Mouse (Mus musculus) erythroblast, embryonic 14.5 days (primary cell): ENCODE data around the gene Sult5a1. TPM values are rescaled to one million over a fixed set of nuclear protein-coding genes. Genes with fewer than 3 reads are reported as not detected.
A peak's percentile ranks its signal among the peaks of the same experiment; 100 is the strongest.
"Not testable (repeated sequence)": the region's sequence is repeated elsewhere in the genome, so short reads cannot be mapped to it uniquely, and the experiment has no call there.

Experiments used
- H3K27me3 ChIP-seq: 2 replicates; pipeline ENCODE4 v1.6.1; 2012; ENCODE audit warnings: inconsistent platforms; ENCODE audit not compliant: control insufficient read depth
- H3K36me3 ChIP-seq: 2 replicates; pipeline ENCODE4 v1.6.1; 2012; ENCODE audit warnings: mild to moderate bottlenecking, inconsistent platforms; ENCODE audit not compliant: control insufficient read depth
- H3K4me1 ChIP-seq: 2 replicates; pipeline ENCODE4 v1.6.1; 2012; ENCODE audit warnings: inconsistent platforms; ENCODE audit not compliant: control insufficient read depth
- H3K4me3 ChIP-seq: replicated peaks from 2 replicates; pipeline ENCODE3; 2012; ENCODE audit warnings: moderate library complexity, mild to moderate bottlenecking, inconsistent platforms
- H3K9me3 ChIP-seq: 2 replicates; pipeline ENCODE4 v1.6.1; 2012; ENCODE audit warnings: low read length, inconsistent platforms, mixed read lengths; ENCODE audit not compliant: control insufficient read depth
- GATA1 ChIP-seq: IDR thresholded peaks from 2 replicates; pipeline ENCODE4 v1.6.1; 2012; ENCODE audit warnings: low read length, inconsistent platforms, mixed read lengths
- TAL1 ChIP-seq: IDR thresholded peaks from 3 replicates; pipeline ENCODE4 v1.6.1; 2012; ENCODE audit warnings: low read length, inconsistent platforms, mixed read lengths
- polyA plus RNA-seq: library from polyadenylated mRNA; stranded (reverse); fragments of >175 nt; gene quantifications from 2 replicates; pipeline ENCODE4 v1.2.3, GENCODE M21; 2012

The Sult5a1 gene
- polyA plus RNA-seq, 1 experiment, result 0.08 TPM

DNA sequence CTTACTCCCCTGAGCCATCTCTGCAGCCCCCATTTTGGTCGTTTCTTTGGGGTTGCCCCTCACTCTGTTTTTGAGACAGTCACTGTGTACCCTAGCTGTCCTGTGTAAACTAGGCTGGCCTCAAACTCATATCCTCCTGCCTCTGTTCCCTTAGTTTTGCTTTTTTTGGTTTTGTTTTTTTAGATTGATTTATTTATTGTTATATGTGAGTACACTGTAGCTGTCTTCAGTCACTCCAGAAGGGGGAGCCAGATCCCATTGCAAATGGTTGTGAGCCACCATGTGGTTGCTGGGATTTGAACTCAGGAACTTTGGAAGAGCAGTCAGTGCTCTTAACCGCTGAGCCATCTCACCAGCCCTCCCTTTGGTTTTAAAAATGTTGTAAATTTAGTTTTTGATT is 51.6 kb downstream of the Sult5a1 start:
- TF ChIP-seq TAL1, result no peak
- no peak for TF ChIP-seq GATA1
- peaks cover 35% of the 10 kb centered on the region for H3K36me3 ChIP-seq
- no peaks in the 10 kb centered on the region for H3K27me3 ChIP-seq
- H3K9me3 ChIP-seq, result no peaks in the 10 kb centered on the region
- H3K4me3 ChIP-seq, result no peak overlapping the region
- H3K4me1 ChIP-seq, result peaks cover 27% of the 10 kb centered on the region

DNA sequence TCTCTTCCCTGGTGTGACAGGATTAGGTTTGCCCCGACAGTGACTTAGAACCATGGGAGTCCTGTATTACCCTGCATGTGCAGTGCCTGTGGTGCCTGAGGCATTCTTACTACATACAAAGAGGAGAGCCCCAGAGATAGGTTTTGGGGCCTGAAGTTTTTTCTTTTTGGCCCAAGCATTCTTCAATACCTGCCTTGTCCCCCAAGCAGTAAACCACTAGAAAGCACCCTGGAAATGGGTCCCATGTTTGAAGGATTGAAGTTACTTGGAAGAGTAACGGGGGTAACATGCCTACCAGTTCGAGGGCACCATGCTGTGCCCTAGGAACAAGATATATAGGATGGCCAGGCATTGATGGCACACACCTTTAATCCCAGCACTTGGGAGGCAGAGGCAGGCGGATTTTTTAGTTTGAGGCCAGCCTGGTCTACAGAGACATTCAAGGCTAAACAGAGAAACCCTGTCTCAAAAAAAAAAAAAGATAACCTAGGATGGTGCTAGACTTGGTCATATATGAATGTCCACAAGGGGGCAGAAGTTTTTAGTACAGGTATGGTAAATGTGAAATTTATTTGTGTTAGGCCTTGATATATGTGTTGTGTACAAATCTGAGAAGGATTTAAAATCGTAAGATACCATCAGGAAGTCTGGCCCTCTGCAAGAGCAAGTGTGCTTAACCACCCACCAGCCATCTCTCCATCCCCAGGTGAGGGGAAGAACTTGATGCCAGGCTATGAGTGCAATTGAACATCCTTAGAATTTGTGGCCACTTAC is 52.4 kb downstream of the Sult5a1 start:
- TF ChIP-seq GATA1, result no peak
- TF ChIP-seq TAL1, result no peak
- Histone ChIP-seq H3K4me3 (no peak overlapping the region), H3K27me3 (no peaks in the 10 kb centered on the region), H3K36me3 (peaks cover 35% of the 10 kb centered on the region), H3K9me3 (no peaks in the 10 kb centered on the region), H3K4me1 (peaks cover 27% of the 10 kb centered on the region)

DNA sequence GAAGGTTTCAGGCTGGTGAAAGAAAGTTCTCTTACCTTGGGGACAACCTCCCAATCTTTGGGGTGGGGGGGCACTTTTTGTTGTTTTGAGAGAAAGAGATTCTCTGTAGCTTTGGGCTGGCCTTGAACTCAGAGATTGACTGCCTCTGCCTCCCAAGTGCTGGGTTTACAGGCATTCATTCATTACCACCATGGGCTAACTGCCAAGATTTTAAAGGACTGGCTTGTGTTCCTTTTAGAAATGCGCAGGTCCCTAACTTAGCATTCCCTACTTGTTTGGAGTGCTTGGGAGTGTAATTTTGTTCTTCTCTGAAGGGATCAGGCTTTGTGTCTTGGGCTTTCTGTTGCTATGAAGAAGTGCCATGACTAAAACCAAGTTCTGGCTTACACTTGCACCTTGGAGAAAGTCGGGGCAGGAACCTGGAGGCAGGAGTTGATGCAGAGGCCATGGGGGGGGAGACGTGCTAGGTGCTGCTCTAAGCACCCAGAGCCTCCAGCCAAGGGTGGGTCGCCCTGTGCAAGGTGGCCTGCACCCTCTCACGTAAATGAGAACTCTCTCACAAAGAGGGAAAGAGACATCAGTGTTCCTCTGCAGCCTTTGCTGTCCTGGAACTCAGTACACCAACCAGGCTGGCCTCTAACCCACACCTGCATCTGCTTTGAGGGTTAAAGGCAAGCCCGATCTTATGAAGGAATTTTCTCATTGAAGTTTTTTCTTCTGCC is 53.9 kb downstream of the Sult5a1 start:
- no peaks in the 10 kb centered on the region for H3K27me3 ChIP-seq
- H3K36me3 ChIP-seq, result peaks cover 35% of the 10 kb centered on the region
- peak overlapping the region; percentile 98 for H3K4me3 ChIP-seq
- TF ChIP-seq TAL1 (no peak), GATA1 (no peak)
- peaks cover 29% of the 10 kb centered on the region for H3K4me1 ChIP-seq
- no peaks in the 10 kb centered on the region for H3K9me3 ChIP-seq

- Histone ChIP-seq H3K4me1 (peaks cover 29% of the 10 kb centered on the region), H3K9me3 (no peaks in the 10 kb centered on the region), H3K36me3 (peaks cover 39% of the 10 kb centered on the region), H3K27me3 (no peaks in the 10 kb centered on the region), H3K4me3 (peak overlapping the region; percentile 98)
- TF ChIP-seq TAL1 (no peak), GATA1 (no peak)
Measured at GRCm38 (mm10) chr8:123103285-123103684, 54.8 kb downstream of the Sult5a1 start.

DNA sequence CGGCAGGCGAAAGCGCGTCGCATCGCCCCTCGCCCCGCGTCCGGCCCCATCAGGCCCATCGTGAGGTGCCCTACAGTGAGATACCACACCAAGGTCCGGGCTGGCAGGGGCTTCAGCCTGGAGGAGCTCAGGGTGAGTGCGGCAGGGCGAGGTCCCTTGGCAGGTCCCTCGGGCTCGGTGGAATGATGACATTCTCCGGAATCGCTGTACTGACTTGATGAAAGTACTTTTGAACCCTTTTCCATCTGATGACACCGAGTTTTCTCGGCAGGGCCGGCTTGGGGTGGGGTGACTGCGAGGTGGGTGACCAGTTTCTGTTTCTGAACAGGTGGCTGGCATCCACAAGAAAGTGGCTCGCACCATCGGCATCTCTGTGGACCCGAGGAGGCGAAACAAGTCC is 55.3 kb downstream of the Sult5a1 start:
- H3K36me3 ChIP-seq, result peaks cover 43% of the 10 kb centered on the region
- peaks cover 29% of the 10 kb centered on the region for H3K4me1 ChIP-seq
- H3K9me3 ChIP-seq, H3K27me3 ChIP-seq: not testable (repeated sequence)
- peak overlapping the region; percentile 98 for H3K4me3 ChIP-seq

- Histone ChIP-seq H3K27me3 (no peaks in the 10 kb centered on the region), H3K4me1 (peaks cover 29% of the 10 kb centered on the region), H3K9me3 (no peaks in the 10 kb centered on the region), H3K36me3 (peaks cover 51% of the 10 kb centered on the region), H3K4me3 (peak within 1 kb of the TSS; percentile 98)
- TF ChIP-seq TAL1 (no peak), GATA1 (peak; percentile 81)
Measured at GRCm38 (mm10) chr8:123101735-123102685, 56.1 kb downstream of the Sult5a1 start, which contains the start of gene Rpl13. TSS of gene Rpl13 (plus strand) at chr8:123102350.

- peak overlapping the region; percentile 98 for H3K4me3 ChIP-seq
Measured at GRCm38 (mm10) chr8:123101244-123101643, 56.9 kb downstream of the Sult5a1 start.

DNA sequence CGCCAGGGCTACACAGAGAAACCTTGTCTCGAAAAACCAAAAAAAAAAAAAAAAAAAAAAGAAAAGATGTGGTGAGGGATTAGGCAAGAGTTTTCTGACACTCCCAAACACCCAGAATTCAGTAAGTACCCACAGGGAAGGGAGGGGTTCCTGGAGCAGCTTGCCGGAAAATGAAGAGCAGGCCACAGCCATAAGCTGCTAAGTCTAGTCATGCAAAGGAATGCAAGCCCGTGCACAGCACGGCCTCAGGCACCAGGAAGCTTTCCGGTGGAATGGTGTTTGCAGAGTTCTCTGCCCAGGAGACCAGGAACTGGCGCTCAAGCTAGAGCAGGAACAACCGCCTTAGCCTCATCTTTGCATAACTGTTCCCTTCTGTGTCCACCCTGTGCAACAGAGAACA is 57.8 kb downstream of the Sult5a1 start:
- peaks cover 29% of the 10 kb centered on the region for H3K4me1 ChIP-seq
- H3K27me3 ChIP-seq, result no peaks in the 10 kb centered on the region
- peaks cover 51% of the 10 kb centered on the region for H3K36me3 ChIP-seq
- H3K4me3 ChIP-seq, result no peak overlapping the region
- no peaks in the 10 kb centered on the region for H3K9me3 ChIP-seq
- TF ChIP-seq TAL1 (no peak), GATA1 (no peak)

More at GRCm38 (mm10) chr8:123101244-123101643, 56.9 kb downstream of the Sult5a1 start:
- H3K9me3 ChIP-seq, result no peaks in the 10 kb centered on the region
- TF ChIP-seq TAL1 (no peak), GATA1 (no peak)
- H3K4me1 ChIP-seq, result peaks cover 29% of the 10 kb centered on the region
- H3K27me3 ChIP-seq, result no peaks in the 10 kb centered on the region
- peaks cover 54% of the 10 kb centered on the region for H3K36me3 ChIP-seq
